Mouse (Mus musculus): ENCODE measurements around the gene Gm20388. TPM values are rescaled to one million over a fixed set of nuclear protein-coding genes. Genes with fewer than 3 reads are reported as not detected.

Gene Gm20388
- polyA plus RNA-seq, 1 experiment, result 23.9 TPM

DNA sequence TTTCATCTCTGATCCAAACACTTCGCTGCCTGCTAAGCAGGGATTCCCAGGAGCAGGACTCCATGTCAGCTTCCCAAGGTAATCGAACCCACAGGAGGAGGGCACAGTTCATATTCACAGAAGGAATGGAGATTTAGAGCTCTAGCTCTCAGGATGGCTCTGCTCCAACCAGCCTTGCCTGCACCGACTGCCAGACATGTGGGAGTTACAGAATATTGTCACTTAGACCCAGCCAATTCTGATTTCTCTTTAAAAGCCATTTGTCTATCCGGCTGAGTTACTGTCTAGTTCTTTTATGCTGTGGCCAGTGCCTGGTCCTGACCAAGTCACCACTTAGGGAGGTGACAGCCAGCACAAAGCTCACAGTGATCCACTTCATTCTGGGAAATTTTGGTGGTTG lies 4071.0 kb downstream of the Gm20388 start:
- TF ChIP-seq CTCF (IDR thresholded peaks at IDR 0.05; ENCODE audit: extremely low read depth, insufficient read depth, low read length), result no peak
- Histone ChIP-seq H3K27ac (ENCODE audit: insufficient read depth, low read length) (no peak overlapping the region), H3K4me3 (ENCODE audit: insufficient read depth, low read length) (peak overlapping the region; percentile 63; the same call in 1 of the 2 replicates), H3K4me1 (ENCODE audit: control insufficient read depth, insufficient read depth, low read length) (no peaks in the 10 kb centered on the region; the same call in 1 of the 2 replicates)

DNA sequence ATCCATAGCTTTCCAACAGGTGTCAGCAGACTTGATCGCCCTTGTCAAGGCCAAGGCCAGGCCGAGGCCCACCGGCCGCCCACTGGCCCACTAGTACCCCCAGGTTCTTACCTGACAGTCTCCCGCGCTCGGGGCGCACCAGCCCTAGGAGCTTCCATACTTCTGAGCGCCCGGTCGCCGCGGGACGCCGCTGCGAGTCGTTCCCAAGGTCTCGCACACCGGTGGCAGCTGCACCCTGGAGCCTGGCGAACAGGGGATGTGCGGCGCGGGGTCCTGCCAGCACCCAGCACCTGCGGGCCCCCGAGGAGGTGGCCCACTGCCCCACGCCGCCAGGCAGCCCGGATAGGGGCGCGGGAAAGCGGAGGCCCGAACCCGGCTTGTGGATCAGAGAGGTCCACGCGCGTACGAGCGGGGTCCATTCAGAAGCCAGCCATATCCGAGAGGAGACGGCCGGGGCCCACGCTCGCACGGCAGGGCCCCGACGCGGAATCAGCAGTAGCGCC lies 4071.7 kb downstream of the Gm20388 start:
- no peak for TF ChIP-seq CTCF (IDR thresholded peaks at IDR 0.05; ENCODE audit: extremely low read depth, insufficient read depth, low read length)
- no peak for TF ChIP-seq POLR2A (IDR thresholded peaks at IDR 0.05; ENCODE audit: extremely low read depth, insufficient read depth, low read length)
- Histone ChIP-seq H3K4me1 (ENCODE audit: control insufficient read depth, insufficient read depth, low read length) (no peaks in the 10 kb centered on the region; the same call in 1 of the 2 replicates), H3K27ac (ENCODE audit: insufficient read depth, low read length) (no peak overlapping the region), H3K4me3 (ENCODE audit: insufficient read depth, low read length) (peak overlapping the region; percentile 63)

DNA sequence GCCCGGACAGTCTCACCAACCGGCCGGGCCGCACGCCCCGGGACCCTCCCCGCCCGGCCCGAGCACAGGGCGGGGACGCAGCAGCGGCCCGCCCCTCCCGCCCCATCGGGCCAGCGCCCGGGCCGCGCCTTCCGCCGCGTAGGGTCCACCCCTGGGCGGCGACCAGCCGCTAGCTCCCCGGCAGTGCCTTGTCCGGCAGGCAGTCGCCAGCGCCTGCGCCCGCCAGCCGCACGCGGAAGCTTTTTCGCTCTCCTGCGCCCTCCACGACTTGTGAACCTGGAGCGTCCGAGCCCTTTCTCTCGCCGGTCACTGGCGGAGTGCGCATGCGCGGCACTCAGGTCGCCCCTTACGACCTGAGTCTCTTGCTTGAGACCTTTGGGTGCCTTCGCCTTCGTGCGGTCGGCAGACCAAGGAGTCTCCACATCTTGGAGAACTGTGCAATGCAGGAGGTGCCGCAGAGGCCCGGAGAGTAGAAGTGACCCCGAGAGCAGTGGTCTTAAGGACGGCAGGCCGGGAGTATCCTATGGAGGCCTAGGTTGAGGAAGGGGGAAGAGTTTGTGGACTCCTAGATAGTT lies 4072.3 kb downstream of the Gm20388 start, which contains the start of gene Abcb10:
Gene Abcb10, minus strand, starts transcription at position 297 of the 575 bp plus-strand sequence.
- H3K4me1 ChIP-seq (ENCODE audit: control insufficient read depth, insufficient read depth, low read length), result no peaks in the 10 kb centered on the region; the same call in 1 of the 2 replicates
- peak within 1 kb of the TSS; percentile 63 for H3K4me3 ChIP-seq (ENCODE audit: insufficient read depth, low read length)
- peak within 1 kb of the TSS; percentile 14; the same call in 1 of the 2 replicates for H3K27ac ChIP-seq (ENCODE audit: insufficient read depth, low read length)
- TF ChIP-seq CTCF (IDR thresholded peaks at IDR 0.05; ENCODE audit: extremely low read depth, insufficient read depth, low read length) (no peak), POLR2A (IDR thresholded peaks at IDR 0.05; ENCODE audit: extremely low read depth, insufficient read depth, low read length) (peak; percentile 32; the same call in 1 of the 2 replicates)

DNA sequence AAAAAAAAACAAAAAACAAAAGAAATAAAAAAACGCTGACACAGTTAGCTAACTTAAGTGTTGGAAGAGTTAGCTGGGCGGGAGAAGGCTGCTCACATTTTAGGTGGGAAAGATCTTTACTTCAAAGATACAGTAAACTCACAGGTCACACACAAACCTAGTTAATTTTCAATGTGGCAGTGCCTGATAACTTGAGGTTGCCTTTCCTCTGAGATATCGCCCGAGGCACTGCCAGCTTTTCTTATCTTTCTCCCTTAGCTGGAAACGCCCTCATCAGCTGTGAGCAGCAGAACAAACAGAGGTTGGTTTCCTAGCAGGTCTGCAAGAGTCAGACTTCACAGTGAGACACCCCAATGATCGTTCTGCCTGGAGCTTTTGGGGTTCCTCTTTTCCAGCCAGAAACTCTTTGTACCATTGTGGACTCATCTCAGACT lies 4078.0 kb downstream of the Gm20388 start:
- Histone ChIP-seq H3K4me3 (ENCODE audit: insufficient read depth, low read length) (no peak overlapping the region), H3K27ac (ENCODE audit: insufficient read depth, low read length) (no peak overlapping the region), H3K4me1 (ENCODE audit: control insufficient read depth, insufficient read depth, low read length) (no peaks in the 10 kb centered on the region)
- TF ChIP-seq POLR2A (IDR thresholded peaks at IDR 0.05; ENCODE audit: extremely low read depth, insufficient read depth, low read length), result no peak
- no peak for TF ChIP-seq CTCF (IDR thresholded peaks at IDR 0.05; ENCODE audit: extremely low read depth, insufficient read depth, low read length)

DNA sequence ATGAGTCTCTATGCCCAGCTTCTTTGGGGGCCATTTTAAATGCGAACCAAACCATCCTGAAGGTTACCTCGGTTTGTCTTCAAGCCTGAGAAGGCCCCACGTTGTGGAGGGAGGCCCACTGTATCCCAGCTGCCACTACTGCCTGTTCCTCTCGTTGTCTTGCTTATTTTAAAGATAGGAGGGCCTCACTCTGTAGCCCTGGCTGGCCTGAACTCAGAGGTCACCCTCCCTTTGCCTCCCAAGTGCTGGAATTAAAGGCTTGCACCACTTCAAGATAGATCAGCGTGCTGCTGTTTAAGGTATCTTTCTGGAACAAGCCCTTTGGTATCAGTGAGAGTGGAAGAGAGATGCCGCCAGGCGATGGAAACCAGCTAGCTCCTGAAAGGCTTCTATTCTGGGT lies 4078.5 kb downstream of the Gm20388 start:
- TF ChIP-seq CTCF (IDR thresholded peaks at IDR 0.05; ENCODE audit: extremely low read depth, insufficient read depth, low read length) (no peak), POLR2A (IDR thresholded peaks at IDR 0.05; ENCODE audit: extremely low read depth, insufficient read depth, low read length) (no peak)
- no peak overlapping the region for H3K4me3 ChIP-seq (ENCODE audit: insufficient read depth, low read length)
- H3K27ac ChIP-seq (ENCODE audit: insufficient read depth, low read length), result no peak overlapping the region
- H3K4me1 ChIP-seq (ENCODE audit: control insufficient read depth, insufficient read depth, low read length), result no peaks in the 10 kb centered on the region

DNA sequence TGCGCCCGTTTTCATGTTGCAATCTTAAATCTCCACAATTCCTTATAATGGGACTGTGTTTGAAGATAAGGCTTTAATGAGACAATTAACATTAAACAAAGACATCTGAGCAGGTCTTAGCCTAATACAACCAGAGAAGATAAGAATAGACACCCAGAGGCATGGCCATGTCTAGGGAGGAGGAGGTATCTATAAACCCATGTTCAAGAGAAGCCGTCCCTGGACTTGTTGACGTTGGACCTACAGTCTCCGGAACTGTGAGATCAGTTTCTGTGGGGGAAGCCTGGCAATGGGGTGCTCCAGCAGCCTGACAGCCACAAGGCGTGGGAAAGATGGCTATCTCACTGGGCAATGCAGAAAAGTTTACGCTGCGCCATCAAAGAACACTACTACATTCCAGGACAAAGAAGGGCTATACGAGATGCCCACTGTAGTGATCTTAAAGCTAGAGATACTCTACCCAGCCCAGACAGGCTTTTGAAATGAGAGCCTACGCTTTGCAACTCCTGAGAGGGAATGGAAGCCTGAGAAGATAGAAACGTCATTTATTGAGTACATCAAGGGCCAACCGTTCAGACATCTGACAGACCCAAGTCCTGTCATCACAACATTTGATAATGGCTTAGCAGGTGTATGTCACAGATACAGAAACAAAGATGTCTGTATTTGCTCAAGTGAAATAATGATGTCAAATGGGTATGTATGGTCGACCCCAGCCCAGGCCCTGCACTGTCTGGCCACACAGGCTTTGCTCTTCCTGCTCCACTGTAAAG lies 4079.8 kb downstream of the Gm20388 start:
- TF ChIP-seq CTCF (IDR thresholded peaks at IDR 0.05; ENCODE audit: extremely low read depth, insufficient read depth, low read length) (no peak), POLR2A (IDR thresholded peaks at IDR 0.05; ENCODE audit: extremely low read depth, insufficient read depth, low read length) (no peak)
- Histone ChIP-seq H3K4me1 (ENCODE audit: control insufficient read depth, insufficient read depth, low read length) (no peaks in the 10 kb centered on the region), H3K4me3 (ENCODE audit: insufficient read depth, low read length) (no peak overlapping the region), H3K27ac (ENCODE audit: insufficient read depth, low read length) (no peak overlapping the region)

DNA sequence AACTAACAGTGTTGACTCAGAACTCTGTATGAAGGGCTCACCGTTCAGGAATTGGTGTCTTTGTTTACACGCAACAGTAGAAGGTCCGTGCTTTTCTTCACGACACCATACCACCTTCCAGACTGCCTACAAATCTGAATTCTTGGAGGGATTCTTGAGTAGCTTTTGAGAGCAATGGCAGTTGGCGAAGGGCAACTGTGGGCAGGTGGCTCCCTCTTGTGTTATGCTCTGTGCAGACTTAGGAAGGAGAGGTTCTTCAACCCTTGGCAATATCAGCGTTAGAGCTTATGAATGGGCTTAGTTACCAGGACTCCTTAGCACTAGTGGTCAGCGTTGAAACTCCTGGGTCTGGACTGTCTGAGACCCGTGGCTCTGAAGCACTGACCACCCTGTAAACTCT lies 4081.9 kb downstream of the Gm20388 start:
- H3K4me1 ChIP-seq (ENCODE audit: control insufficient read depth, insufficient read depth, low read length), result no peaks in the 10 kb centered on the region
- TF ChIP-seq CTCF (IDR thresholded peaks at IDR 0.05; ENCODE audit: extremely low read depth, insufficient read depth, low read length) (peak; percentile 34; the same call in 1 of the 2 replicates), POLR2A (IDR thresholded peaks at IDR 0.05; ENCODE audit: extremely low read depth, insufficient read depth, low read length) (no peak)
- no peak overlapping the region for H3K4me3 ChIP-seq (ENCODE audit: insufficient read depth, low read length)
- H3K27ac ChIP-seq (ENCODE audit: insufficient read depth, low read length), result no peak overlapping the region

DNA sequence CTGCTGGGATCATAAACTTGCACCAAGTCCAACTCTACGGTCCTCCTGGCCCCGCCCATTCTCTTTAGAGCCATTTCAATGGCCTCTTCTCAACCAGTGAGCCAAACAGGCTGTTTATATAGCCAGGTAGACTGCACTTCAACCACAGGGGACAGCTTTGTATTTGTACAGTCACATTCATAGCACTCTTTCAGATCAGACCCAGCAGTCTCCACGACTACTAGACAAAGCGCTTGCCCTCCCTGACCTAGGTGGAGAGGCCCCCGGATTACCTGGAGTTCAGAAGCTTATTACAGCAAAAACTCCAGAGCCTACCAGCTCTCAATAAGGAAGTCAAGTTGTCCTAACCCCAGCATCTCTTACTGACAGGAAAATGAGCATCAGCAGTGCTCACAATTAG lies 4083.0 kb downstream of the Gm20388 start:
- Histone ChIP-seq H3K4me1 (ENCODE audit: control insufficient read depth, insufficient read depth, low read length) (no peaks in the 10 kb centered on the region), H3K4me3 (ENCODE audit: insufficient read depth, low read length) (no peak overlapping the region), H3K27ac (ENCODE audit: insufficient read depth, low read length) (no peak overlapping the region)
- TF ChIP-seq CTCF (IDR thresholded peaks at IDR 0.05; ENCODE audit: extremely low read depth, insufficient read depth, low read length) (no peak), POLR2A (IDR thresholded peaks at IDR 0.05; ENCODE audit: extremely low read depth, insufficient read depth, low read length) (no peak)

DNA sequence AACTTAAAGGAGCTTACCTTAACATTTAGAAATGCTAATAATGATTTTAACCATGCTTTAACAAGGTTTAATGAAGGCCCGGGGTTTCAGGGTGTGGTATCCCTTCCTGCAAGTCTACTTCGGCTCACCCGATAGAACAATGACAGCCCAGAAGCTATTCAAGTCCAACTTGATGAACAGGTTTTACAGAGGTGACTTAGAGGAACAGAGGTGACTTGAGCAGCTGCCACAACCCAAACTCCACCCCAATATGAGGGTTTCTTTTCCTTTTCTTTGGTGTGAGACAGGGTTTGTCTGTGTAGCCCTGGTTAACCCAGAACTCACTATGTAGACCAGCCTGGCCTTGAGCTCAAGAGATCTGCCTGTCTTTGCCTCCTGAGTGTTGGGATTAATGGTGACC lies 4083.4 kb downstream of the Gm20388 start:
- Histone ChIP-seq H3K4me1 (ENCODE audit: control insufficient read depth, insufficient read depth, low read length) (no peaks in the 10 kb centered on the region), H3K4me3 (ENCODE audit: insufficient read depth, low read length) (no peak overlapping the region), H3K27ac (ENCODE audit: insufficient read depth, low read length) (no peak overlapping the region)
- TF ChIP-seq POLR2A (IDR thresholded peaks at IDR 0.05; ENCODE audit: extremely low read depth, insufficient read depth, low read length) (no peak), CTCF (IDR thresholded peaks at IDR 0.05; ENCODE audit: extremely low read depth, insufficient read depth, low read length) (no peak)

All from cortical plate, adult 2 months (tissue).